Mouse (Mus musculus) spleen, postnatal 36 days (tissue): ENCODE results near the gene Tmem51.

Experiments used
- DNase-seq, 2 experiments: peaks; one replicate each; pipeline ENCODE4 v3.0.0; 2022; ENCODE audit warnings: low spot score in 2 of 2, mixed read lengths in 1 of 2

Tmem51 gene

DNA sequence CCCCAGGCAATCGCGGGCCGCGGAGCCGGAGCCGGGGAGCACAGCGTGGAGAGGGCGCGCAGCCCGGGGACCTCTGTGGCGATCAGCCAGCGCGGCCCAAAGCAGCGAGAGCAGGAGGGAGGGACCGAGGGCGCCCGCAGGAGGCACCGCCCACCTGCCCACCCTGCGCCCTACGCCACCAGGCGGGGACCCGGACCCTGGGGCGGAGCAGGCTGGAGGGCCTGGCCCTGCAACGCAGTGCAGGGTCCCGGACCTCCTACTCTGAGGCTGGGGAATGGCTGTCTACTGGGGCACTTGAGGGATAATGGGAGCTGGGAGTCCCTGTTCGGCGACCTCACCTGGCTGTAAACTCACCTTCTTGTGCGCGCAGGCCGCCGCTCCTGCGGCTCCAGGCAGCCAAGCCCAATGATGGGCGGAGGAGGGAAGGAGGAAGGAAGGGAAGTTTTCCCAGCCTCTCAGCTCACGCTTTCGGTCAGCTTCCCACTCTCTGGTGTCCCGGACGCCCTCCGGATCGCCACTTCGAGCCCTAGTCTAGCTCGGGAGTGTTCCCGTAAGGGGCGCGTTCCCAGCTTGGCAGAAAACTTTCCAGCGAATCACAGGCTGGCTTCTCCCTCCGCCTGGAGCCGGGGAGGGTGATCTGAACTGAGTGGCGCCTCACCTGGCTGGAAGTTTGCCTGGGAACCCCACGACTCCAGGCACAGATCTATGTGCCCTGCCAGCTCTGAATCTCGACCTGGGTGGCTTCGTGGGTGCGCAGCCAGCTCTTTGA, at the start of gene Tmem51:
TSS of gene Tmem51 (minus strand) at position 174 of the 769 bp plus-strand sequence.
- DNase-seq: peak; percentile 22 to 32

GRCm38 (mm10) chr4:142130162-142130561, 46.1 kb upstream of the Tmem51 start:
- DNase-seq: no peak

DNA sequence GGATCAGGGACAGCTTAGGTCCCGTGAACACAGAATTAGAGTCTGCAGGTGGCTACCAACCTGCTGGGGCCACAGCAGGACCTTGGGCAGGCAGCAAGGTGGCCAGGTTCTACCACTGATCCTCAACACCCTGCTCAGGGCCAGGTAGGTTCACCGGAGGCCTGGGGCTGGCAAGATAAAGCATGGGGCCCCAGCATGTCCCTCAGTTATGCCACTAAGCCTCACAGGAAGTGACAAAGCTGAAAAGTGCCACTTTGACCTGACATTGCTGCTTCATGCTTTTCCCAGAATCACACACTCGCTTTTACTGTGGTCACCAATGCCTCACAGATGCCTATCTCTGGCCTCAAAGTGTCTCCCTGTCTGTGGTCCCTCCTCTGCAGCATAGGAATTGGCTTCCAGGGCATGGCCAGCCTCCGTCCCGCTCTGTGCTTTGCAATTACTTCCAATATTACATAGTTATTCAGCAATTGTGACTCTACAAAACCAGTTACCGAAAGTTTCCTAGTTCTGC, 43.2 kb upstream of the Tmem51 start:
- no peak for DNase-seq

DNA sequence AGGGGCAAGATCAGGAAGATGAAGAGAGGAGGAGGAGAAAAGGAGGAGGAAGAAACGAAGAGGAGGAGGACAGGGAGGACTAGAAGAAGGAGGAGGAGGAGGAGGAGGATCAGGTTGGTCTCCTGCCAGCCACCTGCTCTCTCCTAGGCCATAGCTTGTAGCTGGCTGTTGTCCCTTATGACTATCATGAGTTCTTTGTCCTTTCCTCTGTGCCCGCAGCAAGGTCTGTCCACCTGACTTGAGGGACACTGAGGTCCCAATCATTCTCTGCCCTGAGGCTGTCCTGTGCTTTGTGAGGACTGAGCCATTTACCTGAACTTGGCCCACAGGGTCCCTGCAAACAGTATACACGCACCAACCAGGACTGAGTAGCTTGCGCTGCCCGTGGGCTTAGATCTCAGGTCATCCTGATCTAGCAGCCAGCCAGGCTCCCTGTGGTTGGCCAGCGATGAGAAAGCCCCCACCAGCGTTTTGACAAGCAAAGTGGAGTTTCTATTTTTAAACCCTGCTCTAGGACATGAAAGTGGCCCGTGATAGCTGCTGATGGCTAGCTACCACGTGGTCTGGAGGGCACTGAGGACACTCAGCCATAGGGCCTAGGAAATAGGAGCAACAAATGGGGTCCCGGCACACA, 42.7 kb upstream of the Tmem51 start:
- no peak for DNase-seq

- DNase-seq: no peak
Measured at GRCm38 (mm10) chr4:142121164-142121563, 37.1 kb upstream of the Tmem51 start.

DNA sequence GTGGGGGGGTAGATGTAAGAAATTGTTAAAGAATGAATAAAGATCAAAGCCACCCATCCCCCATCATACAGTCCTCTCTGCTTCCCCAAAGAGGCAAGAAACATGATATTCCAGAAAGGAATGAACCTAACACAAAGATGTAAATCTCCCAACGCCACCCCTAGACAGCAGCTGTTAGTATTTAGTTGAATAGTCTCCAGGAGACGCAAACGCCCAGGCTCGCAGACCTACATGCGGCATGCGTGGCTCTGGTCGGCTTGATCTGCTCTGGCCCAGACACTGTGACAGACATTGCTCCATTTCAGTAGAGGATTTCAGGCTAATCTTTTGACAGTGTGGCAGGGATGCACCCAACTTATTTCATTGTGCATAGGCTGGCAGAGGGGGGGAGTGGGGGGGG, 34.4 kb upstream of the Tmem51 start:
- DNase-seq: no peak

DNA sequence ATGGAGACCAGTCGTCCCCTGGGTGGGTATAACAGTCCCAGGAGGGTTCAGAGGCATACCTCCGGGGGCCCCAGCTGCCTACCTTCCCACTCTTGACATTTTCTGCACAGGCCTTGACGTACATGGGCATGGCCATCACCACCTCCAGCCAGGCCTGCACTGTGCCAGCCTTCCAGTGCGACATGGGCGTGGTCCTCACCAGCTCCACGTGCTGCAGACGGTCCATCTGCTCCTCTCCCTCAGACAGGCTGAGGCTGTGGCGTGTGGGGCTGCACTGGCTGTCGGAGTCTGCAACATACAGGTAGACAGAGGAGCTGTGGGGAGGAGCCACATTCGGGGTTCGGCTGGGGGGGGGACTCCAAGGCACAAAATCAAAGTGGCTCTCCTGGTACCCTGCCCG, 33.9 kb upstream of the Tmem51 start:
- no peak for DNase-seq

GRCm38 (mm10) chr4:142113306-142113705, 29.2 kb upstream of the Tmem51 start:
- DNase-seq: no peak

GRCm38 (mm10) chr4:142103081-142103671, 19.1 kb upstream of the Tmem51 start:
- no peak for DNase-seq

- peak; percentile 22 to 45 for DNase-seq
Measured at GRCm38 (mm10) chr4:142098303-142098702, 14.2 kb upstream of the Tmem51 start.

- peak; percentile 16 to 32 for DNase-seq
Measured at GRCm38 (mm10) chr4:142097871-142098270, 13.8 kb upstream of the Tmem51 start.

GRCm38 (mm10) chr4:142095513-142096241, 11.6 kb upstream of the Tmem51 start:
- no peak for DNase-seq

DNA sequence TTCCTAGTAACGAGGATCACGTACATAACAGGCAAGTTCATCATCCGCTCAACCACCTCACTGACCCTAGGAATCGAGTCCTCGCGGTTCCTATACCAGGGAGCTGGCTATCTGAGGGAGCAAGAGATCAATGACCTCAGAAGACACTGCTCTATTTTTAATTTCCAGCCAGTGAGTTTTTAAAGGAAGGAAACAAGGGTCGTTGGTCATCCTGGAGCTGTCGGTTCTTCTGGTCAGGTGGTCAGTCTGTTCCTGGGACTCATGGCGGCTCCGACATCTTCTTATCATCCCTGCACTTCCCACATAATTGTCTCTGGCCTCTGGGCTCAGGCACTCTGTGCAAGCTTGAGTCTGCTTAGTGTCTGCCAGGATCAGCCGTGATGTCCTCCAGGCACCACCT, 10.3 kb upstream of the Tmem51 start:
- DNase-seq: no peak

GRCm38 (mm10) chr4:142091100-142091499, 7.0 kb upstream of the Tmem51 start:
- DNase-seq: peak in 1 of 2 experiments; percentile 10

- no peak for DNase-seq
Measured at GRCm38 (mm10) chr4:142089966-142090365, 5.9 kb upstream of the Tmem51 start.

DNA sequence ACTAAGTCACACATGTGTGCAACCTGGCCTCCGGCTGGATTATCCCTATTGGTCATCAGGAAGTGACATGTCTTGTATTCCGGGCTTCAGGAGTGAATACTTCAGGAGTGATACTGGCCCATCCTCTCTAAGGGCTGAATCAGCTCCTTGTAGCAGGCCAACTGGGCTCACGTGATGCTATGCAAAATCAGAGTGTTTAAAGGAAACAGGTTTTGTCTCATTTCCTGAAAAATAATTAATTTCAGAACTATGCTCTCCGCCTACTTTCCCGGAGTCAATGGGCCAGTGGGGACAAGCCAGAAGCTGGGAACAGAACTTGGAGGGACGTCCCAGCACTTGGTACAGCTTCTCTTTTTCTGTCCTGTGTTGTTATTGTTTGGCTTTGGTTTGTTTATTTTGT, 4.7 kb upstream of the Tmem51 start:
- no peak for DNase-seq

- no peak for DNase-seq
Measured at GRCm38 (mm10) chr4:142088409-142088808, 4.3 kb upstream of the Tmem51 start.

DNA sequence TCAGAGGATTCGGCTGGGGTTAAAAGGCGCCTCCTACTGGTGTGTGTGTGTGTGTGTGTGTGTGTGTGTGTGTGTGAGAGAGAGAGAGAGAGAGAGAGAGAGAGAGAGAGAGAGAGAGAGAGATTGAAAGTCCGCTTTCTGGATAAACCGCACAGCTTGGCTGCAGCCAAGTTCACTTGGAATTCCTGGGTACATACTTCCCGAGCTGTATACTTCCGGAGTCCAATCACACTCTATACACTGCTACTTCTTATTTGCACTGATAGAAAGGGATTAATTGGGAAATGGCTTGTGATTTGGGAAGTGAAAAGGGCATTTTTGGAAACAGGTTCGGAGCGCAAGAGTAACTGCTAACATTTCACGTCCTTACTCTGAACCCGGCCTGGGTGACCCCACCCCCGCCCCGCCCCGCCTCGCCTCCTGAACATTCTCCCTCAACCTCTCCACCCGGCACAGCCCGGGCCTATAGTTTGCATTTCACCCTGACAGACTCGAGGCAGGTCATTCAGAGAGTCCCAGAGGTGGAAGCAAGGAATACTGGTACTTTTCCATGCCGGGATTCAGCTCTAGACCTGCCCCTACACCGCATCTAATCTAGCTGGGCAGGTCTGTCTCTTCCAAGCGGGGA, 946 bp upstream of the Tmem51 start:
- no peak for DNase-seq

GRCm38 (mm10) chr4:142083762-142084130, 358 bp downstream of the Tmem51 start:
- peak in 1 of 2 experiments; percentile 35 for DNase-seq

DNA sequence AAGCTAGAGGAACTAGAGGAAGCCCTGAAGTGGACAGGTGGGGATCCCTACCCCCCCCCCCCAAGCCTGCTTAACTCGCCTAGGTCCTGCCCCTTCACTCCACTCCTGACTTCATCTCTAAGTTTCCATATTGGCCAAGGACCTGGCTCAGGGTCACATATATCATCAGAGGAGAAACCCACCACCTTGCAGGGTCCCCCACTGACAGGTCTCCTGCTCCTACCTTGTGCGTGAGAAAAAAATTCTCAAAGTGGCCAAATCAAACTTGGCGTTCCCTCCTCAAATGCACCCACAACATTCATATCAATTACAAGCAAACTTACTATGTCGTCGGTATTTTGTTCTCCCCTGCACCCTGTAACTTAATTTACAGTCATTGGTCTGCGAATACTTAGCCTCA, 911 bp downstream of the Tmem51 start:
- no peak for DNase-seq

DNA sequence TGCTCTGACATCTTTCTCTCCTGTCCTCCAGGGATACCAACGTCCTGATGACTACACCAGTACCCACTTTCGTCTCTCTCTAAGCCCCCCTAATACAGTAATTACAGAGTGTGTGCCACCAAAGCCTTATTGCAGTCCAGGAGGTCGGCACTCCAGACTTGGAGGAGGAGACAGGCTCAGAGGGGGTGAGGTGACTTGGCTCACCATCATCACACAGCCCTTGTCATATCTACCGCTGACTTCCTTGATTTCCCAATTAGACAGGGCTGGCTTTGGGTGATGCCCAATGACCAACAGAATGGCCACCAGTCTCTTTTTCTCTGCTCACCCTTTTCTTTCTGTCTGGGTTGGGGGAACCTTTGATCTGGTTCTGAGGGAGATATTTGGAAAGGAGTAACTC, 1.4 kb downstream of the Tmem51 start:
- DNase-seq: no peak
